Mouse (Mus musculus): ENCODE measurements around the gene Ggn. TPM values are rescaled to one million over a fixed set of nuclear protein-coding genes. Genes with fewer than 3 reads are reported as not detected.

Ggn gene
- polyA plus RNA-seq (2012; rRNA removed), result 0.03 and 0.04 TPM in 2 replicates
- polyA plus RNA-seq (2014; fragmentation: Nextera tagmentation; extraction: Ambion mirVana), result not detected in 2 replicates

DNA sequence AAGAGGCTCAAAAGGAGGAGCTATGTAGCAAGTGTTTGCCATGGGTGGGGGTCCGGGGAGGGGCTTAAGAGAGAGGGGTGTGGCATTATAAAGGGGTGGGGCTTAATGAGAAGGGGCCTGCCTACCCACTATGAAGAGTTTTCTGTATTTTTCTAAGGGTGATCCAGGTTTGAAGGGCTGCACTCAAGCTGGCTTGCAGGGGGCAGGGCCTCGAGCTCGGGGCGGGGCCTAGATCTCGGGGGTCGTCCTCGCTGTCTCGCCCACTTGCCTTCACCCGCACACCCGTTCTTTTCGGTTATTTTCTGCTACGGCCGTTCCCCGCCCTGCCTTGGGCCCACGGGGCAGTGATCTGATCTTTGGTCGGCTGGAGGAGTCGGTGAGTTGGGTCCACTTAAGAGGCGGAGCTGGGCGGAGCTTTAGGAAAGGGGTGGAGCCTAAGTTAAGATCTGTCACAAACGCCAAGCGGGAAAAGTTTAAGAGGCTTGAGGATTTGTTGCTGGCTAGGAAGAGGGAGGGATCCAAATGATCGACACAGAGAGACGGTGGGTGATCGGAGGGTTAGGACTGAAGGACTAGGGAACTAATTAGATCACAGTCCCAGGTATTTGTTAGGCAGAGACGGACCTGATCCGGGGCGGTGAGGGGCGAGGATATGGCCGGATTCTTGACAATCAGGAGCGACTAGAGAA is at the start of gene Ggn, which contains the start of gene Spred3:
Ggn (plus strand) TSS at position 145 of the 689 bp plus-strand sequence.
Spred3 (minus strand) TSS at position 346 of the 689 bp plus-strand sequence.
- H3K27me3 ChIP-seq (ENCODE audit: control insufficient read depth, insufficient read depth, low read length), result peaks cover 54% of the 10 kb centered on the region
- no peak within 1 kb of the TSS for H3K27ac ChIP-seq
- H3K9me3 ChIP-seq (ENCODE audit: control insufficient read depth, low read length), result no peaks in the 10 kb centered on the region
- H3K9ac ChIP-seq (replicated peaks), result peak within 1 kb of the TSS; percentile 7; the same call in 1 of the 2 replicates
- H3K4me2 ChIP-seq (ENCODE audit: low read depth), result peak within 1 kb of the TSS; percentile 61
- WGBS (ENCODE audit: insufficient replicate concordance), result under 1% methylated on average over 30 of the region's 30 CpGs
- peak within 1 kb of the TSS; percentile 35 to 53 for H3K4me3 ChIP-seq (ENCODE audit: insufficient read depth in 1 of 2, low read depth in 2 of 2, low read length in 2 of 2)
- peak; percentile 53 for ATAC-seq (ENCODE audit: insufficient read depth)
- peaks cover 2 to 6% of the 10 kb centered on the region in 2 experiments; a peak in 1 of 4 replicates for H3K4me1 ChIP-seq (replicated peaks; ENCODE audit: control insufficient read depth in 2 of 2, insufficient read depth in 2 of 2, low read length in 1 of 2)
- no peak for TF ChIP-seq EP300 (IDR thresholded peaks at IDR 0.05; ENCODE audit: low read depth)
- peaks cover 7% of the 10 kb centered on the region for H3K36me3 ChIP-seq (replicated peaks; ENCODE audit: control insufficient read depth, insufficient read depth, low read depth)
- DNase-seq (ENCODE audit: low read depth in 3 of 3, low spot score in 3 of 3), result peak; percentile 52 to 71 (median 56)

DNA sequence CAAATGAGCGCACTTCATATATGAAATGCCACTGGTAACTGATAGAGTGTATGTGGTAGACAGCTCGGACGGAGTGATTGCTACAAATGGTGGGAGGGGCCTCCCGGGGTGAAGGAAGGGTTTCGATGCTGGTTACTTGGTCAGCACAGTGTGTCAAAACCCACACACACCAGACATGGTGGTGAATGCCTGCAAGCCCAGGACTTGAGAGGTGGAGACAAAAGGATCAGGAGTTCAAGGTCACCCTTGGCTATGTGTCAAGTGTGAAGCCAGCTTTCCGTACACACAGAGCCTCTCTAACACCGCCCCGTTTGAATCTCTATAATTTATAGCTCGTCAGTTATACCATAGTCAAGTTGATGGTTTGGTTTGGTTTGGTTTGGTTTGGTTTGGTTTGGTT is 47.2 kb upstream of the Ggn start:
- H3K27ac ChIP-seq, result no peak overlapping the region
- peaks cover 0 to 10% of the 10 kb centered on the region in 2 experiments; a peak in 3 of 4 replicates for H3K4me1 ChIP-seq (replicated peaks; ENCODE audit: control insufficient read depth in 2 of 2, insufficient read depth in 2 of 2, low read length in 1 of 2)
- TF ChIP-seq CTCF (IDR thresholded peaks at IDR 0.05; ENCODE audit: low read depth), result no peak
- no peak for TF ChIP-seq EP300 (IDR thresholded peaks at IDR 0.05; ENCODE audit: low read depth)
- no peak overlapping the region for H3K9ac ChIP-seq (replicated peaks)
- H3K36me3 ChIP-seq (replicated peaks; ENCODE audit: control insufficient read depth, insufficient read depth, low read depth), result no peaks in the 10 kb centered on the region
- no peak overlapping the region for H3K4me2 ChIP-seq (ENCODE audit: low read depth)
- H3K27me3 ChIP-seq (ENCODE audit: control insufficient read depth, insufficient read depth, low read length), result no peaks in the 10 kb centered on the region; the same call in 1 of the 2 replicates
- H3K9me3 ChIP-seq (ENCODE audit: control insufficient read depth, low read length), result no peaks in the 10 kb centered on the region
- no peak overlapping the region for H3K4me3 ChIP-seq (ENCODE audit: insufficient read depth in 1 of 2, low read depth in 2 of 2, low read length in 2 of 2)
- DNase-seq (ENCODE audit: low read depth in 3 of 3, low spot score in 3 of 3), result no peak
- 71% methylated on average over 9 of the region's 9 CpGs for WGBS (ENCODE audit: insufficient replicate concordance)
- ATAC-seq (ENCODE audit: insufficient read depth), result no peak

DNA sequence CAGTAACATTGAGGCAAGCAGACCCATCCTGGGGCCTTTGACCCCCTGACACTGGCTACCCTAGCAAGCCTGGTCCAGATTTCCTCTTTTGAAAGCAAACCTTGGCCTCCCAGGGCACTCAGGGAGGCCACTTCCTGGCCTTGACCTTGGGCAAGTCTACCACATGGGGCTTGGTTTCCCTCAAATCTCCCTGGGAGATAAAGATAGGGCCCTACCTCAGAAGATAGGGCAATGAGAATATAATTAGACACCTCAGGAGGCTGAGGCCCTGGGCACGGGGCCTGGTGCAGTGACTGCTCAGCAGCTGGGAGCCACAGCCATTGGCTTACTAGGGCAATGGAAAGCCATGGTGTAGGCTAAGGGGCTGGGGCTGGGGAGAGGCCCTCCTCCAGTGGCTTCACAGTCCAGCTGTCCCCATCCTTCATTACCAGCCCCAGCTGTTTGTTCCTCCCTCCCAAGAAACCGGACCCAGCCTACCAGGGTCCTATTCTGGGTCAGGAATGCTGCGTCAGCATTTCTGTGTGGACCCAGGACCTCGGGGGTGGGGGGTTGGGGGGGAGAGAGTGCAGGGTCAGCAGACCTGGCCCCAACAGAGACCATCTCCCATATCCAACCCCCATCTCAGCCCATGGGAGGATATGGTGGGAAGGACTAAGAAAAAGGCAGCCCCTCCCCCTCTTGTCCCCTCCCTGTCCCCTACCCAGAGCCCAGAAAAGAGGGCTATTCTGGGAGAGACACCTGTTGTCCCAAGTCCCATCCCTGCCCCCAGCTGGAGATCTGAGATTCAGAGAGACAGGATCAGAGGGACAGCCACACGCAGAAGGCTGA is 46.3 kb upstream of the Ggn start:
- no peak for TF ChIP-seq CTCF (IDR thresholded peaks at IDR 0.05; ENCODE audit: low read depth)
- no peak for TF ChIP-seq EP300 (IDR thresholded peaks at IDR 0.05; ENCODE audit: low read depth)

DNA sequence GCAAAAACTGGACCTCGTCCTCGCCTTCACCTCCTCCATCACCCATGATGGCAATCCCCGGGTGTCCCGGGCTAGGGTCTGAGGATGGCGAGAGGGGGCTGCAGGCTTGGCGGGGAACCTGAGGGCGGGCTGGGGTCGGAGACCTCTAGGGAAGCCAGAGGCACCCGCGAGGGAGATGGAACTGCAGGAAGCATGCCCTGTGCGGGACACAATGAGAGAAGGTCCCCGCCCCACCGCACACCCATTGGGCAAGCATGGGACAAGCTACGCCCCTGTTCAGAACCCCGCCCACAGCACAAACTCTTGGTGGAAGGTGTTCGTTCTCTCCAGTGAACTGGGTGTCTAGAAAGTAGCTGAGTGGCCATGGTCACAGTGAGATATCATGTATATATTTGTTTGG is 45.0 kb upstream of the Ggn start, which contains the start of gene Ryr1:
Ryr1 (minus strand) TSS at position 210 of the 400 bp plus-strand sequence.
- peak; percentile 42 to 61 (median 45) for DNase-seq (ENCODE audit: low read depth in 3 of 3, low spot score in 3 of 3)
- 0% methylated on average over 15 of the region's 16 CpGs for WGBS (ENCODE audit: insufficient replicate concordance)
- Histone ChIP-seq H3K9me3 (ENCODE audit: control insufficient read depth, low read length) (no peaks in the 10 kb centered on the region), H3K27ac (no peak within 1 kb of the TSS), H3K9ac (replicated peaks) (no peak within 1 kb of the TSS), H3K4me2 (ENCODE audit: low read depth) (peak within 1 kb of the TSS; percentile 63), H3K4me3 (ENCODE audit: insufficient read depth in 1 of 2, low read depth in 2 of 2, low read length in 2 of 2) (peak within 1 kb of the TSS in 1 of 2 experiments; percentile 0; a peak in 1 of 4 replicates), H3K4me1 (replicated peaks; ENCODE audit: control insufficient read depth in 2 of 2, insufficient read depth in 2 of 2, low read length in 1 of 2) (peaks cover 0 to 10% of the 10 kb centered on the region in 2 experiments; a peak in 3 of 4 replicates), H3K36me3 (replicated peaks; ENCODE audit: control insufficient read depth, insufficient read depth, low read depth) (no peaks in the 10 kb centered on the region), H3K27me3 (ENCODE audit: control insufficient read depth, insufficient read depth, low read length) (no peaks in the 10 kb centered on the region; the same call in 1 of the 2 replicates)
- ATAC-seq (ENCODE audit: insufficient read depth), result peak; percentile 68
- TF ChIP-seq CTCF (IDR thresholded peaks at IDR 0.05; ENCODE audit: low read depth) (no peak), EP300 (IDR thresholded peaks at IDR 0.05; ENCODE audit: low read depth) (no peak)

More for the DNA sequence above, 46.3 kb upstream of the Ggn start:
- 30% methylated on average over 5 of the region's 5 CpGs for WGBS (ENCODE audit: insufficient replicate concordance)
- Histone ChIP-seq H3K4me2 (ENCODE audit: low read depth) (no peak overlapping the region), H3K4me3 (ENCODE audit: insufficient read depth in 1 of 2, low read depth in 2 of 2, low read length in 2 of 2) (no peak overlapping the region), H3K27me3 (ENCODE audit: control insufficient read depth, insufficient read depth, low read length) (no peaks in the 10 kb centered on the region; the same call in 1 of the 2 replicates), H3K4me1 (replicated peaks; ENCODE audit: control insufficient read depth in 2 of 2, insufficient read depth in 2 of 2, low read length in 1 of 2) (peaks cover 0 to 10% of the 10 kb centered on the region in 2 experiments; a peak in 3 of 4 replicates), H3K9ac (replicated peaks) (no peak overlapping the region), H3K9me3 (ENCODE audit: control insufficient read depth, low read length) (no peaks in the 10 kb centered on the region), H3K36me3 (replicated peaks; ENCODE audit: control insufficient read depth, insufficient read depth, low read depth) (no peaks in the 10 kb centered on the region), H3K27ac (no peak overlapping the region)
- no peak for DNase-seq (ENCODE audit: low read depth in 3 of 3, low spot score in 3 of 3)
- ATAC-seq (ENCODE audit: insufficient read depth), result no peak

Data from liver, embryonic 14.5 days (tissue).